Mouse (Mus musculus): ENCODE data around the gene Gdi2. TPM values are rescaled to one million over a fixed set of nuclear protein-coding genes. Genes with fewer than 3 reads are reported as not detected.
A peak's percentile ranks its signal among the peaks of the same experiment; 100 is the strongest.

The Gdi2 gene
- polyA plus RNA-seq, 2 experiments = 57.2 to 162 TPM

- Histone ChIP-seq H3K9me3 (ENCODE audit: control insufficient read depth, low read length) (no peaks in the 10 kb centered on the region), H3K27me3 (ENCODE audit: control insufficient read depth, insufficient read depth, low read length) (no peaks in the 10 kb centered on the region), H3K27ac (no peak overlapping the region), H3K4me1 (replicated peaks; ENCODE audit: control insufficient read depth in 2 of 2, insufficient read depth in 2 of 2, low read length in 1 of 2) (peaks cover 23 to 26% of the 10 kb centered on the region in 2 experiments), H3K9ac (replicated peaks) (peak overlapping the region; percentile 24), H3K4me2 (ENCODE audit: low read depth) (peak overlapping the region; percentile 92), H3K36me3 (replicated peaks; ENCODE audit: control insufficient read depth, insufficient read depth, low read depth) (no peaks in the 10 kb centered on the region), H3K4me3 (ENCODE audit: insufficient read depth in 1 of 2, low read depth in 2 of 2, low read length in 2 of 2) (peak overlapping the region in 1 of 2 experiments; percentile 88; a peak in 2 of 4 replicates)
- ATAC-seq (ENCODE audit: insufficient read depth) (no peak), DNase-seq (ENCODE audit: low read depth in 3 of 3, low spot score in 3 of 3) (no peak)
- TF ChIP-seq EP300 (IDR thresholded peaks at IDR 0.05; ENCODE audit: low read depth) = no peak
- TF ChIP-seq CTCF (IDR thresholded peaks at IDR 0.05; ENCODE audit: low read depth) = no peak
- 57% methylated on average over 2 of the region's 2 CpGs for WGBS (ENCODE audit: insufficient replicate concordance)
Measured at GRCm38 (mm10) chr13:3540166-3540565, 2.3 kb downstream of the Gdi2 start.

GRCm38 (mm10) chr13:3541159-3541782, 3.4 kb downstream of the Gdi2 start:
- peak overlapping the region; percentile 92; the same call in 1 of the 2 replicates for H3K4me2 ChIP-seq (ENCODE audit: low read depth)
- H3K9me3 ChIP-seq (ENCODE audit: control insufficient read depth, low read length) = no peaks in the 10 kb centered on the region
- no peaks in the 10 kb centered on the region for H3K36me3 ChIP-seq (replicated peaks; ENCODE audit: control insufficient read depth, insufficient read depth, low read depth)
- 61% methylated on average over 2 of the region's 2 CpGs for WGBS (ENCODE audit: insufficient replicate concordance)
- TF ChIP-seq CTCF (IDR thresholded peaks at IDR 0.05; ENCODE audit: low read depth) (no peak), EP300 (IDR thresholded peaks at IDR 0.05; ENCODE audit: low read depth) (no peak)
- H3K27me3 ChIP-seq (ENCODE audit: control insufficient read depth, insufficient read depth, low read length) = no peaks in the 10 kb centered on the region
- no peak overlapping the region for H3K27ac ChIP-seq
- no peak overlapping the region; the same call in 1 of the 2 replicates for H3K9ac ChIP-seq (replicated peaks)
- DNase-seq (ENCODE audit: low read depth in 3 of 3, low spot score in 3 of 3) (no peak), ATAC-seq (ENCODE audit: insufficient read depth) (no peak)
- no peak overlapping the region for H3K4me3 ChIP-seq (ENCODE audit: insufficient read depth in 1 of 2, low read depth in 2 of 2, low read length in 2 of 2)
- peaks cover 23 to 26% of the 10 kb centered on the region in 2 experiments for H3K4me1 ChIP-seq (replicated peaks; ENCODE audit: control insufficient read depth in 2 of 2, insufficient read depth in 2 of 2, low read length in 1 of 2)

- Histone ChIP-seq H3K4me3 (ENCODE audit: insufficient read depth in 1 of 2, low read depth in 2 of 2, low read length in 2 of 2) (no peak overlapping the region), H3K36me3 (replicated peaks; ENCODE audit: control insufficient read depth, insufficient read depth, low read depth) (peaks cover 8% of the 10 kb centered on the region), H3K9me3 (ENCODE audit: control insufficient read depth, low read length) (no peaks in the 10 kb centered on the region), H3K9ac (replicated peaks) (no peak overlapping the region), H3K27ac (no peak overlapping the region), H3K4me1 (replicated peaks; ENCODE audit: control insufficient read depth in 2 of 2, insufficient read depth in 2 of 2, low read length in 1 of 2) (peaks cover 16 to 21% of the 10 kb centered on the region in 2 experiments), H3K27me3 (ENCODE audit: control insufficient read depth, insufficient read depth, low read length) (no peaks in the 10 kb centered on the region), H3K4me2 (ENCODE audit: low read depth) (no peak overlapping the region)
- WGBS (ENCODE audit: insufficient replicate concordance) = 78% methylated on average over 4 of the region's 4 CpGs
- 0 out of 2 replicates have a peak, but pooled peaks have one; percentile 12 for TF ChIP-seq CTCF (IDR thresholded peaks at IDR 0.05; ENCODE audit: low read depth)
- TF ChIP-seq EP300 (IDR thresholded peaks at IDR 0.05; ENCODE audit: low read depth) = no peak
- DNase-seq (ENCODE audit: low read depth in 3 of 3, low spot score in 3 of 3) = no peak
- ATAC-seq (ENCODE audit: insufficient read depth) = 0 out of 2 replicates have a peak, but pooled peaks have one; percentile 40
Measured at GRCm38 (mm10) chr13:3544077-3544874, 6.4 kb downstream of the Gdi2 start.

GRCm38 (mm10) chr13:3544925-3545324, 7.1 kb downstream of the Gdi2 start:
- no peak for TF ChIP-seq EP300 (IDR thresholded peaks at IDR 0.05; ENCODE audit: low read depth)
- no peak for TF ChIP-seq CTCF (IDR thresholded peaks at IDR 0.05; ENCODE audit: low read depth)
- peaks cover 11% of the 10 kb centered on the region for H3K36me3 ChIP-seq (replicated peaks; ENCODE audit: control insufficient read depth, insufficient read depth, low read depth)
- 0 out of 2 replicates have a peak overlapping the region, but pooled peaks have one; percentile 27 for H3K9ac ChIP-seq (replicated peaks)
- ATAC-seq (ENCODE audit: insufficient read depth) (peak; percentile 60), DNase-seq (ENCODE audit: low read depth in 3 of 3, low spot score in 3 of 3) (no peak)
- 40% methylated on average over 5 of the region's 5 CpGs for WGBS (ENCODE audit: insufficient replicate concordance)
- no peak overlapping the region for H3K4me2 ChIP-seq (ENCODE audit: low read depth)
- no peak overlapping the region for H3K27ac ChIP-seq
- H3K9me3 ChIP-seq (ENCODE audit: control insufficient read depth, low read length) = no peaks in the 10 kb centered on the region
- no peak overlapping the region for H3K4me3 ChIP-seq (ENCODE audit: insufficient read depth in 1 of 2, low read depth in 2 of 2, low read length in 2 of 2)
- H3K27me3 ChIP-seq (ENCODE audit: control insufficient read depth, insufficient read depth, low read length) = no peaks in the 10 kb centered on the region
- H3K4me1 ChIP-seq (replicated peaks; ENCODE audit: control insufficient read depth in 2 of 2, insufficient read depth in 2 of 2, low read length in 1 of 2) = peaks cover 13 to 17% of the 10 kb centered on the region in 2 experiments

GRCm38 (mm10) chr13:3547410-3547809, 9.5 kb downstream of the Gdi2 start:
- no peak overlapping the region for H3K27ac ChIP-seq
- H3K36me3 ChIP-seq (replicated peaks; ENCODE audit: control insufficient read depth, insufficient read depth, low read depth) = peaks cover 12% of the 10 kb centered on the region
- TF ChIP-seq CTCF (IDR thresholded peaks at IDR 0.05; ENCODE audit: low read depth) = no peak
- H3K27me3 ChIP-seq (ENCODE audit: control insufficient read depth, insufficient read depth, low read length) = no peaks in the 10 kb centered on the region
- DNase-seq (ENCODE audit: low read depth in 3 of 3, low spot score in 3 of 3) (no peak), ATAC-seq (ENCODE audit: insufficient read depth) (no peak)
- H3K4me3 ChIP-seq (ENCODE audit: insufficient read depth in 1 of 2, low read depth in 2 of 2, low read length in 2 of 2) = no peak overlapping the region
- peaks cover 6 to 8% of the 10 kb centered on the region in 2 experiments; a peak in 3 of 4 replicates for H3K4me1 ChIP-seq (replicated peaks; ENCODE audit: control insufficient read depth in 2 of 2, insufficient read depth in 2 of 2, low read length in 1 of 2)
- WGBS (ENCODE audit: insufficient replicate concordance) = 86% methylated on average over 3 of the region's 3 CpGs
- H3K9ac ChIP-seq (replicated peaks) = no peak overlapping the region
- H3K4me2 ChIP-seq (ENCODE audit: low read depth) = no peak overlapping the region
- no peaks in the 10 kb centered on the region for H3K9me3 ChIP-seq (ENCODE audit: control insufficient read depth, low read length)

Data from liver, embryonic 14.5 days (tissue).